Mouse (Mus musculus) granulocyte monocyte progenitor cell, adult 5-6 weeks (primary cell): Measurements from ENCODE around the gene Kmt2e. TPM values are rescaled to one million over a fixed set of nuclear protein-coding genes. Genes with fewer than 3 reads are reported as not detected.

Source experiments
- ATAC-seq: replicated peaks from 2 replicates; pipeline ENCODE4 v1.8.0; 2016; ENCODE audit warnings: mild to moderate bottlenecking, moderate TSS enrichment, inconsistent platforms; ENCODE audit not compliant: poor library complexity, severe bottlenecking
- total RNA-seq, 2 experiments: library from RNA; stranded (forward) in 1 of 2; stranded (reverse) in 1 of 2; fragments of 200-712, 200-1000 nt in 1 of 2; fragments of >200 nt in 1 of 2; fragmentation: Nextera tagmentation in 1 of 2; gene quantifications; 2 replicates each; pipeline ENCODE4 v1.2.3; 2014 to 2017

Gene Kmt2e
- total RNA-seq, 2 experiments from 2014 or later: 41.5 to 87.5 TPM

GRCm38 (mm10) chr5:23410040-23410717 lies 24.1 kb upstream of the Kmt2e start:
- ATAC-seq: peak; percentile 95

GRCm38 (mm10) chr5:23410718-23411101 lies 23.5 kb upstream of the Kmt2e start:
- ATAC-seq: no peak

GRCm38 (mm10) chr5:23411640-23412039 lies 22.6 kb upstream of the Kmt2e start:
- no peak for ATAC-seq

- ATAC-seq: no peak
Observed at GRCm38 (mm10) chr5:23412247-23412948, 21.8 kb upstream of the Kmt2e start.

- ATAC-seq: no peak
Observed at GRCm38 (mm10) chr5:23413058-23413457, 21.2 kb upstream of the Kmt2e start.

- no peak for ATAC-seq
Observed at GRCm38 (mm10) chr5:23413575-23414470, 20.4 kb upstream of the Kmt2e start.

- no peak for ATAC-seq
Observed at GRCm38 (mm10) chr5:23414490-23415126, 19.6 kb upstream of the Kmt2e start.

- 0 out of 2 replicates have a peak, but pooled peaks have one; percentile 16 for ATAC-seq
Observed at GRCm38 (mm10) chr5:23415571-23416285, 18.5 kb upstream of the Kmt2e start.

GRCm38 (mm10) chr5:23416286-23416643 lies 18.0 kb upstream of the Kmt2e start:
- no peak for ATAC-seq

GRCm38 (mm10) chr5:23417716-23418115 lies 16.5 kb upstream of the Kmt2e start:
- no peak for ATAC-seq

- peak; percentile 91 for ATAC-seq
Observed at GRCm38 (mm10) chr5:23418147-23418781, 16.0 kb upstream of the Kmt2e start.

- peak; percentile 21 for ATAC-seq
Observed at GRCm38 (mm10) chr5:23418797-23419595, 15.2 kb upstream of the Kmt2e start.

- ATAC-seq: no peak
Observed at GRCm38 (mm10) chr5:23419616-23420170, 14.5 kb upstream of the Kmt2e start.

- ATAC-seq: no peak
Observed at GRCm38 (mm10) chr5:23420410-23420809, 13.8 kb upstream of the Kmt2e start.

GRCm38 (mm10) chr5:23421440-23421839 lies 12.8 kb upstream of the Kmt2e start:
- no peak for ATAC-seq

GRCm38 (mm10) chr5:23423036-23423435 lies 11.2 kb upstream of the Kmt2e start:
- ATAC-seq: no peak

GRCm38 (mm10) chr5:23427501-23427900 lies 6.7 kb upstream of the Kmt2e start:
- no peak for ATAC-seq
